Mouse (Mus musculus) G1E (cell line): ENCODE data around the gene Hcls1.

Experiments
- CTCF ChIP-seq: IDR thresholded peaks from 2 replicates; pipeline ENCODE4 v1.5.1; 2012; ENCODE audit warnings: low read depth, low read length, inconsistent platforms, mixed read lengths
- GATA1 ChIP-seq: IDR thresholded peaks from 2 replicates; pipeline ENCODE4 v1.6.1; 2012; ENCODE audit warnings: borderline replicate concordance, low read length, inconsistent platforms, mixed read lengths
- POLR2AphosphoS5 ChIP-seq: IDR thresholded peaks from 2 replicates; pipeline ENCODE4 v1.6.1; 2012; ENCODE audit warnings: low read depth, low read length, inconsistent platforms; ENCODE audit not compliant: insufficient replicate concordance

- TF ChIP-seq CTCF: no peak
- no peak for TF ChIP-seq POLR2AphosphoS5
- TF ChIP-seq GATA1: no peak
These were observed 12.9 kb downstream of the Hcls1 start for GRCm38 (mm10) chr16:36947646-36948197.
